Comparison of ENCODE assay signal across 8 mouse cellular contexts in the genomic region with DNA sequence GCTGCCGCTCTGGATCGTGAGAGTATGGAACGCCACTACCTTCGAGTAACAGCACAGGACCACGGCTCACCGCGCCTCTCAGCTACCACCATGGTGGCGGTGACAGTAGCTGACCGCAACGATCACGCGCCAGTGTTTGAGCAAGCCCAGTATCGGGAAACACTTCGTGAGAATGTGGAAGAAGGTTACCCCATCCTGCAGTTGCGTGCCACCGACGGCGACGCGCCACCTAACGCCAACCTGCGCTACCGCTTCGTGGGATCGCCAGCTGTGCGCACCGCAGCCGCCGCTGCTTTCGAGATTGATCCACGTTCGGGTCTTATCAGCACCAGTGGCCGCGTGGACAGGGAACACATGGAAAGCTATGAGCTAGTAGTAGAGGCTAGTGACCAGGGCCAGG. TPM values are rescaled to one million over a fixed set of nuclear protein-coding genes. Genes with fewer than 3 reads are reported as not detected.
A peak's percentile ranks its signal among the peaks of the same experiment; 100 is the strongest.
DNase-seq lines count a peak whose midpoint lies in the region; ATAC-seq and TF ChIP-seq lines count a peak whose summit lies in the region.

No protein-coding gene starts in this region.

- intact Hi-C loops in heart, postnatal 14 days (cut with DNase I), result no loop called here

- peak overlapping the region; percentile 95 for H3K9ac ChIP-seq in hindbrain, embryonic 13.5 days

- no peaks in the 10 kb centered on the region for H3K36me3 ChIP-seq in heart, embryonic 10.5 days
- no peaks in the 10 kb centered on the region for H3K36me3 ChIP-seq in G1E (replicated peaks)
- H3K36me3 ChIP-seq in hindbrain, embryonic 13.5 days, result peaks cover 42% of the 10 kb centered on the region
- peaks cover 29% of the 10 kb centered on the region; the same call in 1 of the 2 replicates for H3K36me3 ChIP-seq in midbrain, embryonic 10.5 days

- no peak for TF ChIP-seq CTCF in G1E (IDR thresholded peaks at IDR 0.05; ENCODE audit: low read depth, low read length)

- peak overlapping the region; percentile 62 for H3K4me3 ChIP-seq in heart, embryonic 10.5 days
- H3K4me3 ChIP-seq in G1E (ENCODE audit: low read depth, low read length), result peak overlapping the region; percentile 17; the same call in 1 of the 2 replicates
- peak overlapping the region; percentile 79 for H3K4me3 ChIP-seq in hindbrain, embryonic 13.5 days
- peak overlapping the region; percentile 68 for H3K4me3 ChIP-seq in midbrain, embryonic 10.5 days

- ATAC-seq in G1E (ENCODE audit: extremely low read depth, insufficient number of reproducible peaks, low FRiP score, poor library complexity, severe bottlenecking), result no peak
- ATAC-seq in hindbrain, embryonic 13.5 days (ENCODE audit: low FRiP score), result no peak
- ATAC-seq in activated CD4-positive, CD25-positive, alpha-beta regulatory T cell, adult 4 months, result no peak

- no peak for DNase-seq in heart, embryonic 10.5 days (ENCODE audit: low spot score)
- no peak for DNase-seq in heart, postnatal 14 days
- no peak for DNase-seq in G1E (ENCODE audit: low spot score)
- DNase-seq in midbrain, embryonic 10.5 days (ENCODE audit: low spot score), result no peak
- DNase-seq in spleen, adult 12 weeks (ENCODE audit: low spot score), result no peak
- no peak for DNase-seq in left cerebral cortex, adult 9 months (ENCODE audit: low spot score in 2 of 2)

- no peaks in the 10 kb centered on the region for H3K9me3 ChIP-seq in heart, embryonic 10.5 days
- peaks cover 29% of the 10 kb centered on the region for H3K9me3 ChIP-seq in G1E (replicated peaks)
- no peaks in the 10 kb centered on the region for H3K9me3 ChIP-seq in hindbrain, embryonic 13.5 days
- H3K9me3 ChIP-seq in midbrain, embryonic 10.5 days (replicated peaks), result no peaks in the 10 kb centered on the region

- 8% methylated on average over 34 of the region's 34 CpGs for WGBS in heart, embryonic 10.5 days
- WGBS in hindbrain, embryonic 13.5 days, result 15% methylated on average over 34 of the region's 34 CpGs
- 15% methylated on average over 34 of the region's 34 CpGs for WGBS in midbrain, embryonic 10.5 days

- H3K27ac ChIP-seq in heart, embryonic 10.5 days, result no peak overlapping the region
- H3K27ac ChIP-seq in hindbrain, embryonic 13.5 days, result peak overlapping the region; percentile 92
- no peak overlapping the region for H3K27ac ChIP-seq in midbrain, embryonic 10.5 days (replicated peaks)

- peaks cover 50% of the 10 kb centered on the region for H3K4me1 ChIP-seq in heart, embryonic 10.5 days
- H3K4me1 ChIP-seq in G1E (ENCODE audit: insufficient read depth, low read depth, low read length), result no peaks in the 10 kb centered on the region
- H3K4me1 ChIP-seq in hindbrain, embryonic 13.5 days (replicated peaks), result peaks cover 71% of the 10 kb centered on the region
- peaks cover 59% of the 10 kb centered on the region for H3K4me1 ChIP-seq in midbrain, embryonic 10.5 days

- peak overlapping the region; percentile 95 for H3K4me2 ChIP-seq in hindbrain, embryonic 13.5 days

- H3K27me3 ChIP-seq in heart, embryonic 10.5 days (ENCODE audit: insufficient read depth, poor library complexity, severe bottlenecking), result peaks cover 96% of the 10 kb centered on the region
- H3K27me3 ChIP-seq in G1E (ENCODE audit: insufficient read depth, low read length), result peaks cover 27% of the 10 kb centered on the region; the same call in 1 of the 2 replicates
- peaks cover 60% of the 10 kb centered on the region for H3K27me3 ChIP-seq in hindbrain, embryonic 13.5 days
- H3K27me3 ChIP-seq in midbrain, embryonic 10.5 days (ENCODE audit: low read depth, poor library complexity, severe bottlenecking), result peaks cover 98% of the 10 kb centered on the region

RNA-seq across cellular contexts. Expression of a gene that starts 1.3 kb away (rescaled TPM):
- 0.13 and 0.26 TPM in 2 replicates for polyA plus RNA-seq in heart, embryonic 10.5 days (2016; fragmentation: Nextera tagmentation; extraction: Ambion mirVana)
- total RNA-seq in heart, postnatal 14 days (2021), result under 1 TPM; 0.12 TPM
- total RNA-seq in G1E (2014; fragmentation: Nextera tagmentation), result not detected in 2 replicates
- 0.11 and 0.12 TPM in 2 replicates for total RNA-seq in G1E (2017)
- 0.01 TPM in 1 of 2 replicates, not detected in the other for polyA plus RNA-seq in G1E (2012)
- 13.8 and 14.3 TPM in 2 replicates for polyA plus RNA-seq in hindbrain, embryonic 13.5 days (2015; fragmentation: Nextera tagmentation; extraction: Ambion mirVana)
- polyA plus RNA-seq in midbrain, embryonic 10.5 days (2016; fragmentation: Nextera tagmentation; extraction: Ambion mirVana), result 3.1 and 5.0 TPM in 2 replicates
- not detected for polyA plus RNA-seq in activated CD4-positive, CD25-positive, alpha-beta regulatory T cell, adult 4 months (2017; shearing (Covaris generic))

RNA-seq across cellular contexts. Expression of a gene that starts 19.3 kb away (rescaled TPM):
- 9.2 and 10.8 TPM in 2 replicates for polyA plus RNA-seq in heart, embryonic 10.5 days (2016; fragmentation: Nextera tagmentation; extraction: Ambion mirVana)
- 10 to 100 TPM in 1 of 2 experiments, 1 to 10 TPM in 1; 9.9 to 11.4 TPM for total RNA-seq in heart, postnatal 14 days (2021)
- 4.7 and 6.3 TPM in 2 replicates for total RNA-seq in G1E (2014; fragmentation: Nextera tagmentation)
- total RNA-seq in G1E (2017), result 4.1 and 5.2 TPM in 2 replicates
- 5.6 and 8.3 TPM in 2 replicates for polyA plus RNA-seq in G1E (2012)
- 25.9 and 30.7 TPM in 2 replicates for polyA plus RNA-seq in hindbrain, embryonic 13.5 days (2015; fragmentation: Nextera tagmentation; extraction: Ambion mirVana)
- polyA plus RNA-seq in midbrain, embryonic 10.5 days (2016; fragmentation: Nextera tagmentation; extraction: Ambion mirVana), result 14.5 and 17.3 TPM in 2 replicates
- 1 to 10 TPM; 3.9 to 7.3 TPM for polyA plus RNA-seq in activated CD4-positive, CD25-positive, alpha-beta regulatory T cell, adult 4 months (2017; shearing (Covaris generic))

RNA-seq across cellular contexts. Expression of a gene that starts 25.6 kb away (rescaled TPM):
- 5.4 and 9.3 TPM in 2 replicates for polyA plus RNA-seq in heart, embryonic 10.5 days (2016; fragmentation: Nextera tagmentation; extraction: Ambion mirVana)
- 10 to 100 TPM; 27.0 TPM for total RNA-seq in heart, postnatal 14 days (2021)
- total RNA-seq in G1E (2014; fragmentation: Nextera tagmentation) (1.0 and 3.6 TPM in 2 replicates), G1E (2017) (2.3 and 3.1 TPM in 2 replicates)
- 2.4 and 3.5 TPM in 2 replicates for polyA plus RNA-seq in G1E (2012)
- polyA plus RNA-seq in hindbrain, embryonic 13.5 days (2015; fragmentation: Nextera tagmentation; extraction: Ambion mirVana), result 15.1 and 16.1 TPM in 2 replicates
- 9.5 and 12.5 TPM in 2 replicates for polyA plus RNA-seq in midbrain, embryonic 10.5 days (2016; fragmentation: Nextera tagmentation; extraction: Ambion mirVana)
- 1 to 10 TPM; 6.0 to 9.3 TPM for polyA plus RNA-seq in activated CD4-positive, CD25-positive, alpha-beta regulatory T cell, adult 4 months (2017; shearing (Covaris generic))

RNA-seq across cellular contexts. Expression of a gene that starts 43.9 kb away (rescaled TPM):
- 48.1 and 63.9 TPM in 2 replicates for polyA plus RNA-seq in heart, embryonic 10.5 days (2016; fragmentation: Nextera tagmentation; extraction: Ambion mirVana)
- total RNA-seq in heart, postnatal 14 days (2021), result 10 to 100 TPM; 30.7 to 31.8 TPM
- 39.0 and 43.0 TPM in 2 replicates for total RNA-seq in G1E (2014; fragmentation: Nextera tagmentation)
- 35.7 and 43.8 TPM in 2 replicates for total RNA-seq in G1E (2017)
- 29.4 and 33.6 TPM in 2 replicates for polyA plus RNA-seq in G1E (2012)
- 222 and 228 TPM in 2 replicates for polyA plus RNA-seq in hindbrain, embryonic 13.5 days (2015; fragmentation: Nextera tagmentation; extraction: Ambion mirVana)
- 89.0 and 105 TPM in 2 replicates for polyA plus RNA-seq in midbrain, embryonic 10.5 days (2016; fragmentation: Nextera tagmentation; extraction: Ambion mirVana)
- polyA plus RNA-seq in activated CD4-positive, CD25-positive, alpha-beta regulatory T cell, adult 4 months (2017; shearing (Covaris generic)), result 10 to 100 TPM; 13.2 to 15.8 TPM

Comparison
In these comparisons a context has a peak if more than half of its experiments do, and no peak if none do; other contexts are left out.
1. H3K4me3 ChIP-seq: peak in every context shown above with its lines; median percentile 79 in hindbrain, embryonic 13.5 days; 68 in midbrain, embryonic 10.5 days; 62 in heart, embryonic 10.5 days; 17 in G1E.